ENCODE assay signal across 8 mouse cellular contexts in the genomic region with DNA sequence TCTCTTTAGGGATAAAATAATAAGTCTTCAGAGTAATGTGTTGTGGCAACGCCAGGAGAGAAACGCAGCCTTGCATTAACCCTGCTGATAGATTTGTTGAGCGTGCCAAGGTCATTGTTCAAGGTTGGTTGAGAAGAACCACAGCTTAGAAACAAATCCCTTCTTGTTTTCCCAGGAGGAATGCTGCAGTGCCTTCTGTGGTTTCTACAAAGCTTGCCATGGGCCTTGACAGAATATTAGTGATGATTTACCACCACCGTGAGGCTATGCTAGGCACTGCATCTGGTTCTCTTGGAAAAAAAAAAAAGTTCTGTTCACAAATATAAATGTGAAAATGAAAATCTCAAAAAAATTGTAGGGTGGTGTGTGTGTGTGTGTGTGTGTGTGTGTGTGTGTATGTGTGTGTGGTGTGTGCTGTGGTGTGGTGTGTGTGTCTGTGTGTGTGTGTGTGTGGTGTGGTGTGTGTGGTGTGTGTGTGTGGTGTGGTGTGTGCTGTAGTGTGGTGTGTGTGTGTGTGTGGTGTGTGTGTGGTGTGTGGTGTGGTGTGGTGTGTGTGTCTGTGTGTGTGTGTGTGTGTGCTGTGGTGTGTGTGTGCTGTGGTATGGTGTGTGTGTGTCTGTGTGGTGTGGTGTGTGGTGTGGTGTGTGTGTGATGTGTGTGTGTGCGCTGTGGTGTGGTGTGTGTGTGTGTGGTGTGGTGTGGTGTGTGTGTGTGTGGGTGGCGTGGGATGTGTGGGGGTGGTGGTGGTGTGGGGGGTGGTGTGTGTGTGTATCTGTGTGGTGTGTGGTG.
A peak's percentile ranks its signal among the peaks of the same experiment; 100 is the strongest.
DNase-seq lines count a peak whose midpoint lies in the region; ATAC-seq and TF ChIP-seq lines count a peak whose summit lies in the region.

No protein-coding gene starts in this region.

- intact Hi-C loops in left cerebral cortex, postnatal 14 days (cut with DNase I): loop anchor here (5.0 to 10.0 kb wide), 3 partner anchors 201 to 881 kb away; a partner anchor contains a TSS

- H3K4me1 ChIP-seq in intestine, postnatal 0 days (replicated peaks; ENCODE audit: control insufficient read depth, insufficient read depth, low read length): no peaks in the 10 kb centered on the region

- no peaks in the 10 kb centered on the region for H3K27me3 ChIP-seq in intestine, postnatal 0 days (replicated peaks; ENCODE audit: control insufficient read depth, insufficient read depth, low read length)

- H3K9me3 ChIP-seq in intestine, postnatal 0 days (ENCODE audit: control insufficient read depth): no peaks in the 10 kb centered on the region

- no peak for ATAC-seq in intestine, postnatal 0 days

- WGBS in intestine, postnatal 0 days: 19% methylated on average over 4 of the region's 6 CpGs

- DNase-seq in thymus, postnatal 0 days (ENCODE audit: low spot score): peak; percentile 12
- no peak for DNase-seq in thymus, adult 18-20 months
- DNase-seq in cerebellum, postnatal 25 days: peak; percentile 47 to 67
- DNase-seq in gastrocnemius, postnatal 10 days: peak; percentile 43
- DNase-seq in left cerebral cortex, postnatal 14 days (ENCODE audit: low spot score in 2 of 2): peak; percentile 72 to 84
- DNase-seq in naive thymus-derived CD4-positive, alpha-beta T cell, adult 2 months (ENCODE audit: low read depth): peak; percentile 48
- DNase-seq in spleen, postnatal 10 days (ENCODE audit: low spot score in 2 of 2): no peak

- H3K27ac ChIP-seq in intestine, postnatal 0 days (ENCODE audit: low read depth, low read length): no peak overlapping the region

- no peak overlapping the region for H3K4me3 ChIP-seq in intestine, postnatal 0 days (ENCODE audit: low read depth, low read length)

- no peak overlapping the region; the same call in 1 of the 2 replicates for H3K4me2 ChIP-seq in intestine, postnatal 0 days (replicated peaks; ENCODE audit: low read depth)

- no peak overlapping the region for H3K9ac ChIP-seq in intestine, postnatal 0 days (ENCODE audit: low read depth, low read length)

- peak; percentile 74 for TF ChIP-seq CTCF in intestine, postnatal 0 days (IDR thresholded peaks at IDR 0.05; ENCODE audit: low read depth)

- H3K36me3 ChIP-seq in intestine, postnatal 0 days (ENCODE audit: control insufficient read depth, insufficient read depth): no peaks in the 10 kb centered on the region

Comparison
In these comparisons a context has a peak if more than half of its experiments do, and no peak if none do; other contexts are left out.
1. DNase-seq: peak in thymus, postnatal 0 days (single experiment), cerebellum, postnatal 25 days (2 of 2), gastrocnemius, postnatal 10 days (single experiment), left cerebral cortex, postnatal 14 days (2 of 2) and naive thymus-derived CD4-positive, alpha-beta T cell, adult 2 months (single experiment); none in thymus, adult 18-20 months (0 of 2) and spleen, postnatal 10 days (0 of 2).